Mouse (Mus musculus): Measurements from ENCODE around the gene Psd4. TPM values are rescaled to one million over a fixed set of nuclear protein-coding genes. Genes with fewer than 3 reads are reported as not detected.

Gene Psd4
- total RNA-seq, 2 experiments from 2014 or later = 0.20 to 0.36 TPM

DNA sequence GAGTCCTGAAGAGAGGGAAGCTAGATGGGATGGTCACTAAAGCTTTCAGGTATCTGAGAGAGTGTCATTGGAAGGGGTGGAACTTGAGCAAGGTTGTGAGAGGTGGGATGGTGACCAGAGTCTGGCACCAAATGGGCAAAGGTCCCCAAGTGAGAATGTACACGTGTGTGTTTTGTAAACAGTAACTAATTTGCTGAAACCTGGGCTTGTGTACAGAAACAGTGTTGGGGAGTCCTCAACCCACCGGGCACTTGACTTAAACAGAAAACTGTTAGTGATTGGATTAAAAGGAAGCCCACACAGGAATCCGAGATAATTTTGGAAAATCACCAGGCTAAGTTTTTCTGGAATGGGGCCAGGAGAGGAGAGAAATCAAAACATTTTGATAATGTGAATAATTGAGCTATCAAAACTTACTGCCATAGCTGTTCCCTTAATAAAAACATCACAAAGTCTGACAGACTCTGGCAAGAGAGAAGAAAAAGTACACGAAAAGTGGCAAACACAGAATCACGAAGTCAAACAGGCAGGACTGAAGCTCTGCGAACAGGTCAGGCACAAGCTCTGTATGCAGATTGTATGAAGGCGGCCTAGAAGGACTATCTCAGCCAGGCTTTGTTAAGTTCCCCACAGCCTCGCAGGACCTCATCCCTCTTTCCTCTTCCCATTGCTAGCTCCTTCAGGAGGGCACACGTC, 92.9 kb downstream of the Psd4 start:
- Histone ChIP-seq H3K27ac (no peak overlapping the region), H3K4me3 (no peak overlapping the region)
- no peak for TF ChIP-seq CTCF (IDR thresholded peaks at IDR 0.05)
- intact Hi-C loops (cut with DNase I) = no loop called here
- no peak for DNase-seq

DNA sequence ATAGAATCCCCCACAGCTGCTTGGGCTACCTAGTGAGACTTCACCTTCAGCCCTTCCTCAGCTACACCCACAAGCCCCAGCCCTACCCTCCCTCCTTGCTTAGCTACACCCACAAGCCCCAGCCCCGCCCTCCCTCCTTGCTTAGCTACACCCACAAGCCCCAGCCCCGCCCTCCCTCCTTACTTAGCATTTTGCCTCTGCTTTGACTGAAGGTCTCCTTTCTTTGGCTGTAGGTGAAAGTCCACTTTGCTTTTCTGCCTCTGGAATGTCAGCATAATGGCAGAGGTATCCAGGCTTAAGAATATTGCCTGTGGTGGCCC, 93.4 kb downstream of the Psd4 start:
- Histone ChIP-seq H3K27ac (no peak overlapping the region), H3K4me3 (no peak overlapping the region)
- TF ChIP-seq CTCF (IDR thresholded peaks at IDR 0.05) = no peak
- no peak for DNase-seq
- intact Hi-C loops (cut with DNase I) = no loop called here

Other genes starting within 250 kb of the Psd4 start
- gene Il1f8, start 214.4 kb upstream of the Psd4 start, total RNA-seq (2021) = not detected
- gene Il1f9, start 181.1 kb upstream of the Psd4 start, total RNA-seq (2021) = not detected
- not detected for gene Il1f6, start 152.2 kb upstream of the Psd4 start, total RNA-seq (2021)
- not detected for gene Il1f5, start 90.6 kb upstream of the Psd4 start, total RNA-seq (2021)
- gene Il1f10, start 76.4 kb upstream of the Psd4 start, total RNA-seq (2021) = not detected
- gene Il1rn, start 30.7 kb upstream of the Psd4 start, total RNA-seq (2021) = not detected
- not detected for gene Pax8, start 108.0 kb downstream of the Psd4 start, total RNA-seq (2021)